Mouse (Mus musculus) embryonic facial prominence, embryonic 14.5 days (tissue): Measurements from ENCODE around the gene Mcu. TPM values are rescaled to one million over a fixed set of nuclear protein-coding genes. Genes with fewer than 3 reads are reported as not detected.
A peak's percentile ranks its signal among the peaks of the same experiment; 100 is the strongest.

ENCODE experiments used
- ATAC-seq: fragments of 200-750 bp; cut with Nextera tagmentation; 2 replicates; pipeline ENCODE4 v1.8.0; 2017; ENCODE audit warnings: low read depth, moderate number of reproducible peaks, moderate TSS enrichment
- DNase-seq: peaks from one replicate; pipeline ENCODE4 v3.0.0-alpha.2; 2015; ENCODE audit warnings: low spot score
- H3K27ac ChIP-seq: fragments of 300-500 bp; sonication (generic); replicated peaks from 2 replicates; pipeline ENCODE4 v1.5.1; 2014; ENCODE audit warnings: low read depth, mild to moderate bottlenecking, low read length, moderate library complexity
- H3K27me3 ChIP-seq: fragments of 300-500 bp; sonication (generic); replicated peaks from 2 replicates; pipeline ENCODE4 v1.6.1; 2014; ENCODE audit warnings: low read length; ENCODE audit not compliant: control insufficient read depth, insufficient read depth
- H3K36me3 ChIP-seq: fragments of 300-500 bp; sonication (generic); 2 replicates; pipeline ENCODE4 v1.6.1; 2014; ENCODE audit warnings: low read length, mixed read lengths; ENCODE audit not compliant: control insufficient read depth, insufficient read depth
- H3K4me1 ChIP-seq: fragments of 300-500 bp; sonication (generic); 2 replicates; pipeline ENCODE4 v1.6.1; 2014; ENCODE audit warnings: antibody characterized with exemption, low read length; ENCODE audit not compliant: control insufficient read depth, insufficient read depth
- H3K4me2 ChIP-seq: fragments of 300-500 bp; sonication (generic); 2 replicates; pipeline ENCODE4 v1.6.1; 2014; ENCODE audit warnings: low read depth, mild to moderate bottlenecking, low read length, moderate library complexity, mixed read lengths
- H3K4me3 ChIP-seq: fragments of 300-500 bp; sonication (generic); 2 replicates; pipeline ENCODE4 v1.5.1; 2014; ENCODE audit warnings: low read depth, mild to moderate bottlenecking, low read length
- H3K9ac ChIP-seq: fragments of 300-500 bp; sonication (generic); 2 replicates; pipeline ENCODE4 v1.6.1; 2014; ENCODE audit warnings: low read depth, mild to moderate bottlenecking, low read length, moderate library complexity, mixed read lengths
- H3K9me3 ChIP-seq: fragments of 300-500 bp; sonication (generic); 2 replicates; pipeline ENCODE4 v1.6.1; 2016; ENCODE audit warnings: low read length; ENCODE audit not compliant: control insufficient read depth
- WGBS: fragments of 180-500 bp; shearing (Covaris S2); extraction: QIAGEN DNeasy Blood & Tissue Kit; methylation state at CpG from one replicate; pipeline ENCODE4 v1.1.7; 2014; 5-methylcytosine and 5-hydroxymethylcytosine counted together
- polyA plus RNA-seq: library from polyadenylated mRNA; unstranded; fragments of >200 nt; fragmentation: Nextera tagmentation; extraction: Ambion mirVana; gene quantifications from 2 replicates; pipeline ENCODE4 v1.2.1, GENCODE M21; 2014

Mcu gene
- polyA plus RNA-seq, 1 experiment from 2014 or later: 48.1 TPM

DNA sequence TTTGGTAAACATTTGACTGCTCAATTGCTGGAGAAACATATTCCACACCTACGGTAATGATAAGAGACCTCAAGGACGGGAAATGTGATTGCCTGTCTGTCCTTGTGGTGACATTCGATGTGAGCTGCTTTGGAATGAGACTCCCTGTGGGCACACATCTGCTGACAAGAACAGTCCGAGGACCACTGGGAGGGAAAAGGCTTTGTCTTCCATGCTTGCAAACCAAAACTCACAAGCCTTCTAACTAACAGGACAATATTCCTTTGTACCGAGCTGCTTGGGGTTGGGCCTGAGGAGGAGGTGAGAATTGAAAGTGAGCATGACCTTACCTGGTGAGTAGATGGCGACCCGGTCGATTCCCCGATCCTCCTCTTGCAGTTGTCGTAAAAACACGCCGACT lies 149.2 kb downstream of the Mcu start:
- ATAC-seq (no peak), DNase-seq (no peak)
- no peak overlapping the region for H3K4me3 ChIP-seq
- no peak overlapping the region for H3K27ac ChIP-seq
- no peaks in the 10 kb centered on the region for H3K27me3 ChIP-seq
- H3K9ac ChIP-seq: no peak overlapping the region
- no peaks in the 10 kb centered on the region; the same call in 1 of the 2 replicates for H3K4me1 ChIP-seq
- peaks cover 3% of the 10 kb centered on the region; the same call in 1 of the 2 replicates for H3K36me3 ChIP-seq
- H3K4me2 ChIP-seq: no peak overlapping the region
- no peaks in the 10 kb centered on the region for H3K9me3 ChIP-seq
- 85% methylated on average over 12 of the region's 12 CpGs for WGBS

DNA sequence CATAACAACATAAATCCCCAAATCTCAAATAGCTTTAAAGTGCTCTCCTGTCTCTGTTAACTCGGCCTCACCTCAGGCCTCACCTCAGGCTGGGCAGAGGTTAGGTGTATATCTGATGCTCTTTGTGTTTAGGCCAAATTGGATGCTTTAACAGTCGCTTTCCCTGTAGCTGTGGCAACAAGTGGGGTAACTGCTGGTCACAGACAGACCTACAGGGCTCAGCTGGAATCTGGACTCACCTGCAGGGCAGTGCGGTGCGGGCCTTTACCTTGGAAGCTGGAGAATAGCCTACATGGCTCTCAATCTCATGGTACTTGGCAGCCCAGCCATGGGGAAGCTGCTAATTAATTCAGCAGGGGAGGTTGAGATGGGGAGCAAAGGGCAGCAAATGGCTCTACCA lies 149.9 kb downstream of the Mcu start:
- no peaks in the 10 kb centered on the region for H3K27me3 ChIP-seq
- no peak overlapping the region for H3K9ac ChIP-seq
- peaks cover 3% of the 10 kb centered on the region; the same call in 1 of the 2 replicates for H3K36me3 ChIP-seq
- H3K4me1 ChIP-seq: no peaks in the 10 kb centered on the region; the same call in 1 of the 2 replicates
- H3K9me3 ChIP-seq: no peaks in the 10 kb centered on the region
- DNase-seq: no peak
- no peak overlapping the region for H3K4me2 ChIP-seq
- H3K27ac ChIP-seq: no peak overlapping the region
- 54% methylated on average over 4 of the region's 4 CpGs for WGBS
- no peak for ATAC-seq
- H3K4me3 ChIP-seq: no peak overlapping the region

DNA sequence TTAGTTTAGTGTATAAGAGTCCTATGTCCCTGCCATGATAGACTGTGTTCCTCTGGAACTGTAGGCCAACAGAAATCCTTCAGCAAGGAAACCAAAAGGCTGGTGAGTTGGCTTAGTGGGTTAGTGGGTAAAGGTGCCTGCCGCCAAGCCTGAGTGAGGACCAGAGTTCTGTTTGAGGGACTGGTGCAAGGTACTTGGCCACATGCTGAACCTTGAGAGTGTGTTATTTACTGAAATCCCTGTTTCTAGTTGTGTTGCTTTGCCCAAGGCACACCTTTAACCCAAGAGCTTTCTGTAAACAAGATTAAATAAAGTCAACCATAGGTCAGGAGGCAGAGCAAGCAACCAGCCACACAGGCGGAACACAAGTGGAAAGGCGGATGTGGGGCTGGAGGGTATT lies 150.9 kb downstream of the Mcu start:
- Histone ChIP-seq H3K9me3 (no peaks in the 10 kb centered on the region), H3K27ac (no peak overlapping the region), H3K36me3 (peaks cover 3% of the 10 kb centered on the region; the same call in 1 of the 2 replicates), H3K4me3 (no peak overlapping the region), H3K4me2 (no peak overlapping the region), H3K9ac (no peak overlapping the region), H3K4me1 (no peaks in the 10 kb centered on the region; the same call in 1 of the 2 replicates), H3K27me3 (no peaks in the 10 kb centered on the region)
- no peak for DNase-seq
- WGBS: 75% methylated on average over 3 of the region's 3 CpGs
- ATAC-seq: no peak

DNA sequence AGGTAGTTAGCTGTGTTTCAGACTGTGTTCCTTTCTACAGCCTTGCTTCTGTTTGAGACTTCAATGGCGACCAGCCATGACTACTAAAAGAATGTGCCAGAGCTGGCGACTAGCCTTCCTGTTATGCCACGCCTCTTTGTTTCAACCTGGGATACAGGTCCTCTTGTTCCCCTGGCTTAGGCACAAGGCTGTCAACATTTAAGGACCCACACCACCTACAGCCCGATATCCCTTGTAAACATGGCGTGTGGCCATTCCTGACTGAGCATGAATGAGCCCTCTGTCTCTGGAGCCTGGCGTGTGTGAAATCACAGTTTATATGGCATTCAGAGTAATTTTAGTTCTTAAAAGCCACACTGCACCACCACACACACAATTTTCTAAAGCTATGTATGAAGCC lies 154.2 kb downstream of the Mcu start:
- WGBS: 65% methylated on average over 6 of the region's 6 CpGs
- DNase-seq (peak; percentile 45), ATAC-seq (0 out of 2 replicates have a peak, but pooled peaks have one; percentile 41)
- Histone ChIP-seq H3K36me3 (peaks cover 1% of the 10 kb centered on the region; the same call in 1 of the 2 replicates), H3K9me3 (no peaks in the 10 kb centered on the region), H3K27ac (peak overlapping the region; percentile 59; the same call in 1 of the 2 replicates), H3K4me1 (no peaks in the 10 kb centered on the region; the same call in 1 of the 2 replicates), H3K4me3 (no peak overlapping the region), H3K9ac (no peak overlapping the region), H3K27me3 (no peaks in the 10 kb centered on the region), H3K4me2 (no peak overlapping the region)

DNA sequence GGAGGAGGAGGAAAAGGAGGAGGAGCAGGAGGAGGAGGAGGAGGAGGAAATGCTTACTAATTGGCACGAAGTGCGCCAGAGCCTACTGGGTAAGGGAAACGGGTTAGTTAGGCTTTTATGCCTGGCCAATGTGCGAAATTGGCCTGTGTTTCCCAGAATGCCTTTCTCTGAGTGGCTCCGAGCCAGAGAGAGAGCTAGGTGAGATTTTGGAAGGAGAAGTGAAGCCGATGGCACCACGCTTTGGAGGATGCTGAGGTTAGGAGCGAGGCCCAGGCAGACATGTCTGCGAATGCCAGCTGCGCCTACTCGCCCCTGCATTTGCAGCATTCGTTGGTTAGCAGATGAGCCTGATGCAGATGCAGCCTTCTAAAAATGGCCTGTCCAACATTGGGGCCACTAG lies 156.7 kb downstream of the Mcu start:
- no peaks in the 10 kb centered on the region for H3K4me1 ChIP-seq
- ATAC-seq: no peak
- no peaks in the 10 kb centered on the region for H3K9me3 ChIP-seq
- WGBS: 88% methylated on average over 12 of the region's 12 CpGs
- H3K4me3 ChIP-seq: no peak overlapping the region
- no peak overlapping the region for H3K4me2 ChIP-seq
- DNase-seq: no peak
- no peak overlapping the region for H3K27ac ChIP-seq
- H3K36me3 ChIP-seq: 0 out of 2 replicates have a peak, but pooled peaks cover 5% of the 10 kb centered on the region
- no peak overlapping the region for H3K9ac ChIP-seq
- no peaks in the 10 kb centered on the region for H3K27me3 ChIP-seq

DNA sequence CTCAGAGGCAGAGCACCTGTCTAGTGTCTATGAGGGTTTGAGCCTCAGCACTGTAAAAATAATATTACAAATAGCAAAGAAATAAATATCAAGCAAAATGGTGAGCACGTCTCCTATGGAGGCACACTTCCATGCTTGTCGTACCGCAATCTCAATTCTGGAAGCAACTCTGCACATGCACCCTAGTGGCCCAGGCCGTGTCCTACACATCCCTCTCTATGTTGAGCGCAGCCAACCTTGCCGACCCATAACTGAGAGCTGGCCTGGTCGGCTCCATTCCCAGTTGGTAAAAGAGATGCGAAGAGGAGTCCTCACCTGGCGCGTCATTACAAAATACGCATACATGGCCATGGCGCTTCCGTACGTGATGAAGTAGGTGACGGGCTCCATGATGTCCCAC lies 161.9 kb downstream of the Mcu start:
- Histone ChIP-seq H3K36me3 (peaks cover 13% of the 10 kb centered on the region), H3K27ac (no peak overlapping the region), H3K27me3 (no peaks in the 10 kb centered on the region), H3K9me3 (no peaks in the 10 kb centered on the region), H3K9ac (no peak overlapping the region), H3K4me3 (no peak overlapping the region), H3K4me1 (no peaks in the 10 kb centered on the region), H3K4me2 (no peak overlapping the region)
- DNase-seq: no peak
- ATAC-seq: no peak
- WGBS: 97% methylated on average over 15 of the region's 15 CpGs

DNA sequence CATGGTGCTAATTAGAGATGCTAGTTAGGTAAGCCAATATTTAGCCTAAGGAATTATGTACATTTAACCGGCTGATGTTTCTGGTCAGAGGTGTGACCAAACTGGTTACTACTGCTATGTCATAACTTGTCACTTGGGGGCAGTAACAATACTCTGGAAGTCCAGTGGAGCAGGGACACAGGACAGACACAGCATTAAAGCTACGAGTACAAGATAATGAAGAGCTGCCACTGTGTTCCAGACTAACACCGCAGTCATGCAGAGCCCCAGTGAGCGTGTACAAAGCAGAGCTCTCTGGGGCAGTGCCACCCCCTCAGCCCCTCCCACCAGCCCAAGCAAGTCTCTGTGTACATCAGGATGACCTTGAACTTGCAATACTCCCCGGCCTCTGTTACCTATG lies 164.7 kb downstream of the Mcu start:
- Histone ChIP-seq H3K9ac (no peak overlapping the region), H3K27ac (no peak overlapping the region), H3K4me3 (no peak overlapping the region), H3K36me3 (peaks cover 26% of the 10 kb centered on the region), H3K4me1 (no peaks in the 10 kb centered on the region), H3K27me3 (no peaks in the 10 kb centered on the region), H3K4me2 (no peak overlapping the region), H3K9me3 (no peaks in the 10 kb centered on the region)
- 0 out of 2 replicates have a peak, but pooled peaks have one; percentile 55 for ATAC-seq
- 54% methylated on average over 5 of the region's 5 CpGs for WGBS
- peak; percentile 73 for DNase-seq

DNA sequence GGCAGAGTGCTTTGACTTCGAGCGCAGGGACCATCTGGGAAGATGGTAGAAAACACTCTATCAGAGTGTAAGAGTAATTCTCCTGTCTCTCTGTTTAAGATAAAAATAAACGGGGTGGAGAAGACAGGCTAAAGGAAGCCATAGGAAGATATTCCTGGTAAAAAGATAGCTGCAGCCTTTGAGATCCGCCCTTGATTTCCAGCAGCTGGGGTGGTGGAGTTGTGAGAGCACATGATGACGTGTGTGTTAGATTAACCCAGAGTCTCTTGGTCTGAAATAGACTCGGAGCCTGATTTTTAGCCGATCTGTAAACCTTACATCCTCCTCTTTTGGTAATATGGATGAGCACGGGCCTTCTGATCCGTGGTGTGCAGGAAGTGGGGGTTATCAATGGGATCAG lies 168.9 kb downstream of the Mcu start:
- peaks cover 21% of the 10 kb centered on the region for H3K36me3 ChIP-seq
- ATAC-seq: no peak
- H3K4me1 ChIP-seq: no peaks in the 10 kb centered on the region
- H3K27me3 ChIP-seq: no peaks in the 10 kb centered on the region
- no peak overlapping the region for H3K27ac ChIP-seq
- H3K4me3 ChIP-seq: no peak overlapping the region
- H3K9ac ChIP-seq: no peak overlapping the region
- WGBS: 71% methylated on average over 9 of the region's 9 CpGs
- no peak overlapping the region for H3K4me2 ChIP-seq
- no peak for DNase-seq
- no peaks in the 10 kb centered on the region for H3K9me3 ChIP-seq

DNA sequence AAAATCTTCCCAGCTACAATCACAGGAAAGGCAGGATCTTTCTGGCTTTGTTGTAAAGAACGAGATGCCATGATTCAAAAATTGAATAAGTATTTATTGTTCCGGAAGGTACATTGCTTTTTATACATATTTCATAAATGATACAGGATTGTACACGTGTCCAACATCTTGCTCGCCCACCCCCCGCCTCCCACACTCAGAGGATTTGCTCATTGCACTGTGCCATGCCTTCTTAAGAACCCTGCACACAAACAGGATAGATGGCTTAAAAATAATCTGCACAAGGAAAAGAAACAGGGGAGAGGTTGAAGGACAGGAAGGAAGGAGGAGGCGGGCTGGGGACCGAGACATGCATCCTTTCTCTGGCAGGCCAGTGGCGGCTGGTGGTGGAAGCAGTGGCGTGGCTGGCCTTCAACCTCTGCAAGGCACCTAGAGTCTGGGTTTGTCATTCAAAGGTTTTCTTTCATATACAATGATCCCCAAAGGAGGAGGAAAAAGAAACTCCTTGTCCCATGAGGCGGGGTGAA lies 169.5 kb downstream of the Mcu start:
- H3K4me3 ChIP-seq: no peak overlapping the region
- H3K36me3 ChIP-seq: peaks cover 21% of the 10 kb centered on the region
- no peak overlapping the region for H3K4me2 ChIP-seq
- no peaks in the 10 kb centered on the region for H3K9me3 ChIP-seq
- no peak for ATAC-seq
- no peaks in the 10 kb centered on the region for H3K4me1 ChIP-seq
- H3K9ac ChIP-seq: no peak overlapping the region; the same call in 1 of the 2 replicates
- DNase-seq: no peak
- WGBS: 82% methylated on average over 10 of the region's 10 CpGs
- no peak overlapping the region for H3K27ac ChIP-seq
- no peaks in the 10 kb centered on the region for H3K27me3 ChIP-seq
